Mouse (Mus musculus): Measurements from ENCODE around the gene Prickle1.

DNA sequence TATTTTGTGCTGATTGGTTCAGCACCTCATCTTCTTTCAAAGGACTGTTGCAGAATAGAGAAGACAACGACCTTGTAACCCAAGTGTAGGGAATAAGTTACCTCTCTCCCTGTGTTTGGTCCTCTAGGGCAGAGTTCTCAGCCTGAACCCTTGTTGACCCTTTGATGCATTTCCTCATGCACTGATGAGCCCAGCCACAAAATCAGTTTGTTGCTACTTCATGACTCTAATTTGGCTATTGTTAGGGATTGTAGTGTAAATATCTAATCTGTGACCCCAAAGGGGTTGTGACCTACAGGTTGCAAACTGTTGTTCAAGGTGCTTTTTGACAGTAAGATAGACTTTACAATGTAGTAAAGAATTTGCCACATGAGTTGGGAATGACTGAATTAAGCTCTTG is 142.4 kb downstream of the Prickle1 start:
- TF ChIP-seq CTCF (IDR thresholded peaks at IDR 0.05; ENCODE audit: insufficient read depth, low read length) (no peak), POLR2A (IDR thresholded peaks at IDR 0.05; ENCODE audit: borderline replicate concordance, extremely low read depth, low read depth, low read length) (no peak)

All from lung, adult 2 months (tissue).